Mouse (Mus musculus) testis, postnatal 10 days (tissue): ENCODE measurements around the gene Nr1d1.

Source experiments
- DNase-seq: peaks from one replicate; pipeline ENCODE4 v3.0.0; 2021; ENCODE audit warnings: low spot score

The Nr1d1 gene

DNA sequence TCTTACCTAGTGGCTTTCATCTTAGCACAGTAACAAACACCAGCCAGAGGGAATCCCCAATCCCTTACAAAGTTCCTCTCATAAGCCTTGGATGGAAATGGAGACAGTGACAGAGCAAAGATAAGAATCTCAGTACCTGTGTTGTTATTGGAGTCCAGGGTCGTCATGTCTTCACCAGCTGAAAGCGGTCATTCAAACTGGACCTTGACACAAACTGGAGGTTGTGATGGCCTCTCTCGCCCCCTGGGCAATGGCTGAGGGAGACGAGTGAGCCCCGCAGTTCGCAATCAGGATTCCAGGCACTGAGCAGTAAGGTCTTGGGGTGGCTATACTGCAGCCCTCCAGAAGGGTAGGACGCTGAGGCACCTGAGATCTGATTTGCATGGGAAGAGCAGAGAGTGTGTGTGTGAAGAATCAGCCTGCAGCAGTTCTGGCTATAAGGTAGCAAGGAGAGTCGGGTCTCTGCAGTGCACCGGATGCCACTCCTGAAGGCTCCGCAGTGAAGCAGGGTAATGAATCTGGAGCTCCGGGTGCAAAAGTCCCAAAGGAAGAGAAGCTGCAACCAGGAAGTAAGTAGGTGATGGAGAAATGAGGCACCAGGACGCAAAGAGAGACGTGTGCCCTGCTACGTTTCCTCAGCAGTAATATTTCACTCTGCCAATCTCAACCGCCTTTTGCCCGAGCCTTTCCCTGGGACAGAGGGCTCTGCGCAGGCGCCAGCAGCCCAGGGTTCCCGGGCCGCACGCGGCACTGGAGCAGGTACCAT lies at the start of gene Nr1d1:
Gene Nr1d1, minus strand, starts transcription at position 752 of the 766 bp plus-strand sequence.
- DNase-seq = no peak

DNA sequence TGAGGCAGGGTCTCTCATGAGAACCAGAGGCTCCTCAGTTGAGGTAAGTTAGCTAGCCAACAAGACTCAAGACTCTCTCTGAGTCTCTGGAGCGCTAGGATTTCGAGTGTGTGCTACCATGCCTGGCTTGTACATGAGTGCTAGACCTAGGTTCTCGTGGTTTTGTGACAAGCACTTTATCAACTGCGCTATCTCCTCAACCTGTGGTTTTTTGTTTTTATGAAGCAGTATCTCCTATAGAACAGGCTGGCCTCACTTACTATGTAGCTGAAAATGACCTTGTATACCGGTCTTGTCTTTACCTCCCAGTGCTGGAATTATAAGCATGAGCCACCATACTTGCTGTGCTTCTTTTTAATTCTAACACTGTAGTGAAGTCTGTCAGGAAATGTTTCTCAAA lies 45.8 kb upstream of the Nr1d1 start:
- no peak for DNase-seq

DNA sequence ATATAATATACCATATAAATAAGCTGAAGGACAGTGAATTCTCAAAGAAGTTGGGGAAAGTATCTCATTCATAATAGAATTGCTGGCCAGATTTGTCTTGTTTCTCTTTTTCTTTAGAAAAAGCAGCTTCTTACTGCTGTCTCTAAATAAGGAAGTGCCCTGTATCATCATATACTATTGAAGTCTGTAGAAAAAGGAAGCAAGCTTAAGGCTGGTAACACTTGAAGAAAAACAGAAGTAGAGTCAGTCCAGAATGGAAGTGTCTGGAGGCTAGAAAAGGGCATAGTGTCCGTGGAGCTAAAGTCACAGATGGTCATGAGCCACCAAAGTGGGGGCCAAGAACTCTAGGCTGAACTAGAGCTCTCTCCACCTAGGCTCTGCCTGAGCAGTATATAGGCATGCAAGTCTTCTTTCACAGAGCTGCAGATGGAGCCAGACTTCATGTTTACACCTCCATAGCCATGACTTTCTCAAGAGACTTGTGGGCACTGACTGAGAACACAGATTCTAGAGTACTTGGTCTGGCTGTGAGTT lies 41.6 kb upstream of the Nr1d1 start:
- DNase-seq = no peak

DNA sequence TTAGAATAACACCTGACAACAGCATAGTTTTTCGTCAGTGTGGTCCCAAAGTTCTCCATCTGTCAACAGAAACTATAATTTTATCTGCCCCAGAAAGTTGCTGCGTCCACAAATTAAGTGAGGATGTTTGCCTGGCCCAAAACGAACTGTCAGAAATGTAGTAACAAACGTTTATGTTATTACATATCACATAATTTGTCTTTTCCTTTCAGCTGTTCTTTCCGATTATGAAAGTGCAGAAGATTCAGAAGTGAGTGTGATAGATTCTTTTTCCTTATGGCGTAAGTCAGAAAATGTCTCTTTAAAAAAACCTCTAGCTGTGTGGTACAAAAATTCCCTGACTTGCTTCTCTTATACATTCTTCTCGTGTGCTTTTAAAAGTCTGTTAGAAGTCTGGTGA lies 35.6 kb upstream of the Nr1d1 start:
- no peak for DNase-seq

DNA sequence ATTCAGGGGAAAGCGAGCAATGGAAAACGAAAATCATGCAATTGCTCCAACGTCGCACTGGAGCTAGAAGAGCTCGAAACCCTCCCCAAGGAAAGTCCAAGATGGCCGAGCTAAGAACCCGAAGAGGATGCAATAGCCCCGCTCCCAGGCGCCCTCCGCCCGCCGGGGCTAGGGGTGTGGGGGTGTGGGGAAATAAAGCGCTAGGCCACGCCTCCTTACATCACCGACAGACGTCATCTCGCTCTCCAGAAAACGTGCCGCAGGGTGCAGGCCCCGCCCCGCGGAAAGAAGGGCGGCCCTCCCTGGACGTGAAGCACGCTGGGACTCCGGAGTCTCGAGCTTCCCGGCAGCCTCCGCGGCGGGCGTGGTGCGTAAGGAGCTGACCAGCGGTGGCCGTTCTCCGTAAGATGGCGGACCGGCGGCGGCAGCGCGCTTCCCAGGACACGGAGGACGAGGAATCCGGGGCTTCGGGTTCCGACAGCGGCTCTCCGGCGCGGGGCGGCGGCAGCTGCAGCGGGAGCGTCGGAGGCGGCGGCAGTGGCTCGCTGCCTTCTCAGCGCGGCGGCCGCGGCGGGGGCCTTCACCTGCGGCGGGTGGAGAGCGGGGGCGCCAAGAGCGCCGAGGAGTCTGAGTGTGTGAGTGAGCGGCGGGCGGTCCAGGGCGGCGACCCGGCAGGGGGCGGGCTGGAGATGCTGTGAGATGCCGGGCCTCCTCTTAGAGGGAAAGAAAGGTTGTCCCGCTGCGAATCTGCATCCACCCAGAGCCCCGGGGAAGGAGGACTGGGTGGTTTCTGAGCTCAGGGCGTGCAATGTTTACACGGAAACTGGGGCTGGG lies 34.5 kb upstream of the Nr1d1 start:
- peak; percentile 98 for DNase-seq

DNA sequence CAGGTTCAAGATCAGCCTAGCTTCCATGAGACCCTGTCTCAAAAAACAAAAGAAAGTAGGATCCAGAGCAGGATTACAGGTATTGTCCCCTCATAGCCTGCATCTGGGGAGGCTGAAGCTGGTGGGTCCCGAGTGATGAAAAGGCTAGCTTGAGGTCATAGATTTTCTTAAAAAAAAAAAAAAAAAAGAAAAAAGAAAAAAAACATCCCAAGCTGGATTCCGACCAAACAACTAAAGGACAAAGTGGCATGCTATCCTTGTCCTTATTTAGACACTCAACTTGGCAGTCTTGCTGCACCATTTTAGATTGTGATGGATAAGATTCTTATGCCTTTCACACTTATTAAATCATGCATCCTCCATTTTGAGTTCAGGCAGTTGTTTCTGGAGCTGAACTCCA lies 33.3 kb upstream of the Nr1d1 start:
- no peak for DNase-seq

DNA sequence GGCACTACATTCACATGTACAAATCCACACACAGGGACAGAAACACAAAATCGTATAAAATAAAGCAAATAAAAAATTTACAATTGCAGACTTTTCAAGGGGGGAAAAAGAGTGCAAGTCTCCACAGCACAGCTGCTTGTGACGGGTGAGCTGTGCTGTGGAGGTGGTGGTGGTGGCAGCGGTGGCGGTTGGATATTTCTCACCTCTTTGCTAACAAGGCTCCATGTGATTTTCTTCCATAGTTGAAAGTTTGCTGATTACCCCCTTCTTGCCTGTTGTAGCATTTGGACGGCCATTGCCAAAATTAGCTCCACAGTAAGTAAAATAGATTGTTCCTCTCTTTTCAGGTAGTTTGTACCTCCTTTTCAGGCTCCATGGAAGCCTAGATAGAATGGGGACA lies 29.5 kb upstream of the Nr1d1 start, which contains the start of gene Casc3:
Gene Casc3, plus strand, starts transcription at position 301 of the 400 bp plus-strand sequence.
- no peak for DNase-seq

DNA sequence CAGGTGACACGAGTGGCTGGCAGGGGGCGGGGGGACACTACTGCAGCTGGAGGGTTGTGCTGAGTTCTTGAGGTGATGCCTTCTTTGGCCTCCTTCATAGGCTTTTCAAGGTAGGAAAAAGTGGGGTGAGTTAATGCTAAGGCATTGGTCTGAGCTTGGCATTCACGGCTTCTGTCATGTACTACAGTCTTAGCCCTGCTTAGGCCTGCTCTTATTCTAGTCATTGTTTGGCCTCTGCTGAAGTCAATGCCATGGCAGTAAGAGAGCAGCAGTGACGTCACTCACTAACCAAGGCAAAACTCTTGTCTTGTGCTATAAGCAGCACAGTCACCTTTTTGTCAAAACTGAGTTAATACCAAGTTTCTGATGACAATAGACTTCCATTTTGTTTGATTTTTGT lies 22.8 kb upstream of the Nr1d1 start:
- DNase-seq = no peak

DNA sequence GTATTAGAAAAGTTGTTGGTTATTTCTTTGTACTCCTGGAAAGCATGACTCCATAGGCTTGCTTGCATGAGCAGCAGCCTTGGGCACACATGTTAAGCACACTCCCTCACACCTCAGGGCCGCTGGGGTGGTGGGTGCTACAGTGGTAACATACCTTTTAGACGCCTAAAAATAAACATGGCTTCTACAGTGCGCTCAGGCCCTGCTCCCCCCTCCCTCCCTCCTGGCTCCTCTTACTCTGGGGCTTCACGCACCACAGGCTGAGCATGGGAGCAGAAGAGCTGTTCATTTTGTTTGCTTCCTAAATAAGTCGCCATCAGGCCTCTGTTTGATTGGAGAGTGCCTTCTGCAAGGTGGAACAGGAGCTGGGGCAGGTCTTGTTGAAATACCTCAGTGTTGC lies 22.2 kb upstream of the Nr1d1 start:
- no peak for DNase-seq

DNA sequence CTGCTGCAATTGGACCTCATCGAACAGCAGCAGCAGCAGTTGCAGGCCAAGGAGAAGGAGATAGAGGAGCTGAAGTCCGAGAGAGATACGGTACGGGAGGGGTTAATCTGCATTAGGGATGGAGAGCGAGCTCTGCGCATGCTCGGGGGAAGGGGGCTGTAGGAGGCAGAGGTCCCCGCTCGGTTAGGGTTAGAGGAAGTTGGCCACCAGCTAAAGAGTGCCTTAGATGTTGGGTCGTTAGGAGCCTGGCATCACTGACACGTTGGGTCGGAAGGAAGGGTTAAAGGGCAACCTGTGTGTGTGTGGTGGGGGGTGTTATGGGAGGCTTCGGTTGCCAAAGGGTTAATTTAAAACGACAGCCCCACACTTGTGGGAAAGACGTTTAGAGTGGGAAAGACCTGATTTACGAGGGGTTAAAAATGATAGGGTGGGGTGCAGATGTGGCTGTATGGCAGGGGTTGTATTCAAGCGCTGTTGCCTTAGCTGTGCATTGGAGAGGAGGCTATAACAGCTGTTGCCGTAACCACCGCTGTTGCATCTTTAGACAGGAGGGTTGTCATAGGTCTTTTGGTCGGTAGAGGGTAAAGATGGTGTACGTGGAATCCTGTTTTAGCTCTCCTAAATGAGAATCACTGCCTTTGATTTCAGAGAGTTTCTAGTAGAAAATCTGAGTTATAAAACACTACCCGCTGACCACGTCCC lies 21.5 kb upstream of the Nr1d1 start:
- peak; percentile 82 for DNase-seq

DNA sequence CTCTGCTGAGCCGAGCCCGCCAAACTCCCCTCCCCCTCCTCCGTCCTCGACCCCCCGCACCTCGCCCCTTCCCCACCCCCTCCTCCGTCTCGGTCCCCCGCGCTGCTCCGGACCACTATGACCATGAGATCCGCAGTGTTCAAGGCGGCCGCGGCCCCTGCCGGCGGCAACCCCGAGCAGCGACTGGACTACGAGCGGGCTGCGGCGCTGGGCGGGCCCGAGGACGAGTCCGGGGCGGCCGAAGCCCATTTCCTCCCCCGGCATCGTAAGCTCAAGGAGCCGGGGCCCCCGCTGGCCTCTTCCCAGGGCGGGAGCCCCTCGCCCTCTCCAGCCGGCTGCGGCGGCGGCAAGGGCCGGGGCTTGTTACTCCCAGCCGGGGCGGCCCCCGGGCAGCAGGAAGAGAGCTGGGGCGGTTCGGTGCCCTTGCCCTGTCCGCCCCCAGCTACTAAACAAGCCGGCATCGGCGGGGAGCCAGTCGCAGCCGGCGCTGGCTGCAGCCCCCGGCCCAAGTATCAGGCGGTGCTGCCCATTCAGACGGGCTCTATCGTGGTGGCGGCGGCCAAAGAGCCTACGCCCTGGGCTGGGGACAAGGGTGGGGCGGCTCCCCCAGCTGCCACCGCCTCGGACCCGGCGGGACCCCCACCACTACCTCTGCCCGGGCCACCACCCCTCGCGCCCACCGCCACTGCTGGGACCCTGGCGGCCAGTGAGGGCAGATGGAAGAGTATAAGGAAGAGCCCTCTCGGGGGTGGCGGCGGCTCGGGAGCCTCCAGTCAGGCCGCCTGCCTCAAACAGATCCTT lies 20.8 kb upstream of the Nr1d1 start:
- DNase-seq = peak; percentile 78

DNA sequence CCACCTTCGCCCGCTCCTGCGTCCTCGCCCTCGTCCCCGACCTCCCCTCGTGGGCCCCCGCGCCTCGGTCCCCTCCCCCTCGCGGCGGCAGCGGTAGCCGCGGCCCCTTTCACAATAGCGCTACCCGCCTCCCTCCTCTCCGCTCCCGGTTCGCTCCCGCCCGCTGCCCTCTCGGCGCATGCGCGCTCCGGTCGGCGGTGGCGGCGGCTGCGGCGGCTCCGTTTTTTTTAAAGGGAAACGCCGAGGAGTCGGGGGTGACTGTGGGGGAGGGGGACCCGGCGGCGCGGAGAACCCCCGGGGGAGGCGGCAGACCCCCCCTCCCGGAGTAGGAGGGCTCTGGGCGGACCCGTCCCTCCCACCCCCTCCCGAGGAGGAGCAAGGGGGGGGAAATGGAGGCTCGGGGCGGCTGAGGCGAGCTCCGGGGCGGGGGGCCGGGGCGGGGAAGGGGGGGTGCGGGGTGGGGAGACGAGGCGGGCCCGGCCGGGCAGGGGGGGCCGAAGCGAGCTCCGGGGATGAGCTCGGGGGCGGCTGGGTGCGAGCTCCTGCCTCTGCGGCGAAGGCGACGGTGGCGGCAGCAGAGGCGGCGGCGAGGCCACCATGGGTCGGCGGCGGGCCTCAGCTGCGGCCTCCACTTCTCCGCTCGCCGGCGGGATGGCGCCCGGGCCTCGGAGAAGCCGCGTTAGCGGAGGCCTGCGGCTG lies 20.0 kb upstream of the Nr1d1 start, which contains the start of gene Msl1:
Gene Msl1, plus strand, starts transcription at position 502 of the 699 bp plus-strand sequence.
- DNase-seq = peak; percentile 92

DNA sequence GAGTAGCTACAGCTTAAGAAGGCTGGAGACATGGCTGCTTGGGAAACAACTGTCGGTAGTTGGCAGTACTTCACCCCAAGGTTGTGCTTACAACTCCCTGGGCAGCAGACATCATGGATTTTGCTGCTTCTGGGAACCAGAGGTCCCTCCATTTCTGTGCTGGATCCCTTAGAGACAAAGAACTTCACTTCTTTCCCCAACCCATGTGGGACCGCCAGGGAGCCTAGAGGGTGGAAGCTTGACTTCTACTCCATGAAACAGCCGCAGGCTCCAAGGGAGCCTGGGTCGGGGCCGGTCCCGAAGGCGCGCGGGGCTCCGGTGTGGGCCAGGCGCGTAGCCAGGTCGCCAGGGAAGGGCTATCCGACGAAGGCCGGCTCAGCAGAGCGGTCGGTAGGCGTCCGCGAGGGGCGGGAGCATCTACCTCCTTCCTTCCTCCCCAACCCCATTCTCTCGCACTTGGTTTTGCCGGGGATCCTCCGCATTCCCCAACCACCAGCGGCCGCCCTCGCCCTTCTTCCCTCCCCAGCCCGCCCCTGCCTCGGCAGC lies 19.4 kb upstream of the Nr1d1 start:
- DNase-seq = no peak

DNA sequence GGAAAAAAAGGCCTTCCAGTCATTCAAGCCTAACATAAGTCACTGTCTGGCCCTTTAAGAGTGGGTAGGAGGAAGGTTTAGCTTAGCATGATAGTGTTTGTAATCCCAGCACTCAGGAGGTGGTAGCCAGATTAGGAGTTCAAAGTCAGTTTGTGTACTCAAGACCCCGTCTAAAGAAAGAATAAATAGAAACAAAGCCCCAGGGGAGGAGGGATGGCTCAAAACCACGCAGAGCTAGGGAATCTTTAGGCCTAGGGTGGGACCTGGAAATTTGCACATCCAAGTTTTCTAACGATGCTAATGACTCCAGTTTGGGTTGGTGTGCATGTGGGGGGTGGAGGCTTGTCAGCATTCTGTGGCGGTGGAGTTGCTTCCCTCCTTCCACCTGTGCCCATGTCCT lies 16.9 kb upstream of the Nr1d1 start:
- no peak for DNase-seq

DNA sequence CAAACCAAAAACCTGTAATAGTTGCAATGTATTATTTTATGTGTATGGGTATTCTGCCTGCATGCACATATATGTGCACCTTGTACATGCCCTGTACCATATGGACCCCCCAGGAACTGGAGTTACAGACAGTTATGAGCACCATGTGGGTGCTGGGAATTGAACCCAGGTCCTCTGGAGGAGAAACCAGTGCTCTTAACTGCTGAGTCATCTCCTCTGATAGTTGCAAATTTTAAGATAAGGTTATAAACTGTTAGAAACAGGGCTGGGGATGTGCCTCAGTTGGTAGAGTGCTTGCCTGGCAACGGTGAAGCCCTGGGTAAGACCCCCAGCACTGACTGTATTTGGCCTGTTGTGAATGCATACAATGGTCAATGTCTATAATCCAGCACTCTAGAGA lies 16.3 kb upstream of the Nr1d1 start:
- no peak for DNase-seq

DNA sequence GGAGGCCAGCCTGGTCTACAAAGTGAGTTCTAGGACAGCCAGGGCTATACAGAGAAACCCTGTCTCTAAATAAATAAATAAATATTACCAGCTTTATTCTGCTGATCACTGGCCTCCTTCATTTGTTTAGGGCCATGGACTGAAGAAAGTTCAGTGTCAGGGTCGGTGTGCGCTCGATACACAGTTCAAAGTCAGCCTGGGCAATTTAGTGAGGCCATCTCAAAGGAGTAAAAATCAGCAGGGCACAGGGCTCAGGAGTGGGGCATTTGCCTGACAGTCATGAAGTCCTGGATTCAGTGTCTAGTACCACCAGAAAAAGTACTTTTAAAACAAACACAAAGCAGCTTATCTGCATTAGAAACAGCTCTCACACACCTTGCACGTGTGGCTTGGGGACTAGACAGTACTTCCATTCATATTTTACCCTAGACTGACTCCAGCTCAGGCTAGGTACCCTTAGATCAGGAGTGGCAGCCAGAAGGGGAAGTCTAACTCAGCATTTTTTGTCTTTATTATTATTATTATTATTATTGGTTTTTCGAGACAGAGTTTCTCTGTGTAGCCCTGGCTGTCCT lies 15.6 kb upstream of the Nr1d1 start:
- DNase-seq = no peak

DNA sequence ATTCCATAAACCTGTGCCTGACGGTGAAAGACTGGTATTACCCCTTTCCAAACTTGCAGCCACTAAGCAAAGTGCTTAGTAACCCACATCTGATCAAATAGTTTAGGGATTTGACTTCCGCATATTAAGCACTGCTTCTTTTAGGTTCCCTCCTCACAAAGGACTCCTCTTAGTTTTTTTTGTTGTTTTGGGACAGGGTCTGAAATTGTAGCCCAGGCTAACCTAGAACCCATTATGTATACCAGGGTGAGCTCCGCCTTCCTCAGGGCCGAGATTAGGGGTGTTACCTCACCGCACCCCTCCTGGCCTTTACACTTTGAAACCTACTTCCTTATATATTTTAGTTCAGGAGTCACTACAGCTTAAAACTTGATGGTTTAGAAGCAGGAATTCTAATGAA lies 14.7 kb upstream of the Nr1d1 start:
- no peak for DNase-seq

DNA sequence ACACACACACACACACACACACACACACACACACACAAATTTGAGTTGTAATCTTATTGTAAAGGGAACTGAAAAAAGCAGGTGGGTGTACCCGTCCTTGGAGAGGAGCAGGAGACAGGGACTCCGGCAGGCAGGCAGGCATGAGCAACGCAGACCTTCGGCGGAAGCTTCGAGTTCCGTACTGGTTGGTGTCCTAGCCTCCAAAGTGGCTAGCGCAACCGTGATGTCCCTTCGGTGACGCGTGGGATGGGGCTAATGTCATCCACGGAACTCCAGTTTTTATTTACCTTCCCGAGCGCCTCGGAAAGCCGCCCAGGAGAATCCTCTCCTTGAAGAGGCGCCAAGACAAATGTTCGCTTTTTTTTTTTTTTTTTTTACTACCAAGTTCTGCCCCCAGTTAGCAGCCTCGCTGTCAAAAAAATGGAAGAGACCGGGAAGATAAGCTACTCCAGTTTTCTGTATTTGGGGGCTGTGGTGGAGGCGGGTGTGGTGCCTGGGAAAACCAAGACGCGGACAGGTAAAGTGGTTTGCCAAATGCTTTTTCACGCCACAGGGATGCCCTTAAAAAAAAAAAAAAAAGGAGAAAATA lies 14.2 kb upstream of the Nr1d1 start:
- peak; percentile 60 for DNase-seq

DNA sequence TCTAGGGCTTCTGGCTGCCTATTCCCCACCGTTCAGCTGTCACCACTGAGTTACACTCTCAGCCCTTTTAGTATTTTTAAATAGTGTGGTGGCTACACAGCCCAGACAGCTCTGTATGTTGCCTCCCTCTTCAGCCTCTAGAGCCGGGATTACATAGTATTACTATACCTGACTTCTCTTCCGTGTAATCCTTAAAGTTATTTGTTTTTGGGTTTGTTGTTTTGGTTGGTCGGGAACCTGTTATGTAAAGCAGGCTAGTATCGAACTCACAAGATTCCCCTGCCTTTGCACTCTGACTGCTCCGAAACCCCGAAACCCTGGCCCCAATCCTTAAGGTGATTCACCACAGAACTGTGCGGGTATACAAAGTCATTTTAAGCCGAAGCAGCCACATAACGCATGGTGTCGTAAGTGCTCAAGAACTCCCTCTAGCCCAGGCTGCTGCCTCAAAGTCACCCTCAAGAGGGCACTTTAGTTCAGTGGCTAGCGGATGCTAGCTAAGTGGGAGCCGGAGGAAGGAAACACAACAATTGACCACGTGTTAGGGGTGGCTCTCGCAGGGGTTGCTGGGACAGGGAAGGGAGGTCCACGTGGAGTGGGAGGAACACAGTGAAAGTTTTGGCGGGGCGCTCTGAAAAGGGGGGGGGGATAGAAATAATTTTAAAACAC lies 13.6 kb upstream of the Nr1d1 start:
- DNase-seq = peak; percentile 88
